Mouse (Mus musculus) embryonic fibroblast, embryonic 13.5 days (primary cell): Measurements from ENCODE around the gene Hist1h3g.

ENCODE experiments used
- CTCF ChIP-seq: IDR thresholded peaks from 2 replicates; pipeline ENCODE4 v1.5.1; 2011; ENCODE audit warnings: mild to moderate bottlenecking, control low read depth, low read length, moderate library complexity, borderline replicate concordance; ENCODE audit not compliant: insufficient read depth
- POLR2A ChIP-seq: IDR thresholded peaks from 2 replicates; pipeline ENCODE4 v1.6.1; 2011; ENCODE audit warnings: low read depth, mild to moderate bottlenecking, control low read depth, low read length, moderate library complexity

- no peak for TF ChIP-seq CTCF
- TF ChIP-seq POLR2A, result peak; percentile 86
Measured at GRCm38 (mm10) chr13:23550761-23551145, 15.5 kb downstream of the Hist1h3g start.
